Mouse (Mus musculus) liver, adult 2 months (tissue): ENCODE measurements around the gene 1600014C23Rik.

ENCODE experiments used
- CTCF ChIP-seq: fragments of 200-500 bp; IDR thresholded peaks from 2 replicates; pipeline ENCODE4 v1.5.1; 2011; ENCODE audit warnings: low read depth, low read length, control low read depth
- POLR2A ChIP-seq: fragments of 200-500 bp; IDR thresholded peaks from 2 replicates; pipeline ENCODE4 v1.6.1; 2011; ENCODE audit warnings: low read length, control low read depth; ENCODE audit not compliant: insufficient read depth; ENCODE audit errors: extremely low read depth

DNA sequence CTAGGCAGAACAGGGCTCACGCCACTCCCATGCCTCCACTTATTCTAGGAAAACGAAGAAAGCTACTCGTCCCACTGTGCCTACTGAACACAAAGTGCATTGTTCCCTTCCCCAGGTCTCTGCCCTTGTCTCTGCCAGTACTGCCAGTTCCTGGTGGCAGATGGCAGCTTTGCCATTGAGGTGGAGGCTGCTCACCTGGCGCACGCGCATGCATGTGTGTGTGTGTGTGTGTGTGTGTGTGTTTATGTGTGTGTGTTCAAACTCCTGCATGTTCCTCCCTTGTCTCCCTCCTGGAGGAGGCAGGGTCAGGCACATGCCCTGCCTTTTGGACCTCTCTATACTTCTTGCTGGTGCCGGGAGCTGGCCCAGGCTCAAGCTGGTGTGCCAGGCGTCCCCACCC, 38.5 kb upstream of the 1600014C23Rik start:
- TF ChIP-seq CTCF (no peak), POLR2A (no peak)
